Mouse (Mus musculus): ENCODE measurements around the gene Sumf2. TPM values are rescaled to one million over a fixed set of nuclear protein-coding genes. Genes with fewer than 3 reads are reported as not detected.

Gene Sumf2
- polyA plus RNA-seq (2016; fragmentation: Nextera tagmentation; extraction: Ambion mirVana), result 48.8 and 50.5 TPM in 2 replicates

GRCm38 (mm10) chr5:129846752-129847557, at the start of gene Sumf2:
TSS of gene Sumf2 (plus strand) at chr5:129846986.
- Histone ChIP-seq H3K36me3 (peaks cover 40% of the 10 kb centered on the region), H3K4me3 (peak within 1 kb of the TSS; percentile 65)
- 14% methylated on average over 22 of the region's 22 CpGs for WGBS

GRCm38 (mm10) chr5:129844848-129845247, 1.9 kb upstream of the Sumf2 start:
- Histone ChIP-seq H3K36me3 (peaks cover 34% of the 10 kb centered on the region), H3K27ac (replicated peaks) (no peak overlapping the region), H3K4me1 (peaks cover 11% of the 10 kb centered on the region), H3K27me3 (ENCODE audit: low read depth, poor library complexity, severe bottlenecking) (no peaks in the 10 kb centered on the region), H3K9me3 (replicated peaks) (no peaks in the 10 kb centered on the region), H3K4me3 (no peak overlapping the region)
- 95% methylated on average over 5 of the region's 5 CpGs for whole genome bisulfite sequencing
- no peak for DNase-seq (ENCODE audit: low spot score)

More at GRCm38 (mm10) chr5:129846752-129847557, at the start of gene Sumf2:
- DNase-seq (ENCODE audit: low spot score), result peak; percentile 96
- peaks cover 11% of the 10 kb centered on the region for H3K4me1 ChIP-seq
- H3K9me3 ChIP-seq (replicated peaks), result no peaks in the 10 kb centered on the region
- no peaks in the 10 kb centered on the region for H3K27me3 ChIP-seq (ENCODE audit: low read depth, poor library complexity, severe bottlenecking)
- H3K27ac ChIP-seq (replicated peaks), result peak within 1 kb of the TSS; percentile 80

GRCm38 (mm10) chr5:129847558-129847820, 703 bp downstream of the Sumf2 start:
- Histone ChIP-seq H3K27ac (replicated peaks) (peak overlapping the region; percentile 80), H3K4me1 (peaks cover 11% of the 10 kb centered on the region), H3K9me3 (replicated peaks) (no peaks in the 10 kb centered on the region), H3K4me3 (peak overlapping the region; percentile 65), H3K36me3 (peaks cover 41% of the 10 kb centered on the region), H3K27me3 (ENCODE audit: low read depth, poor library complexity, severe bottlenecking) (no peaks in the 10 kb centered on the region)
- 73% methylated on average over 8 of the region's 8 CpGs for WGBS
- no peak for DNase-seq (ENCODE audit: low spot score)

- Histone ChIP-seq H3K36me3 (peaks cover 66% of the 10 kb centered on the region), H3K4me1 (no peaks in the 10 kb centered on the region), H3K27me3 (ENCODE audit: low read depth, poor library complexity, severe bottlenecking) (no peaks in the 10 kb centered on the region), H3K9me3 (replicated peaks) (no peaks in the 10 kb centered on the region), H3K4me3 (no peak overlapping the region), H3K27ac (replicated peaks) (no peak overlapping the region)
- DNase-seq (ENCODE audit: low spot score), result no peak
- 44% methylated on average over 5 of the region's 5 CpGs for WGBS
Measured at GRCm38 (mm10) chr5:129855163-129855562, 8.4 kb downstream of the Sumf2 start.

- Histone ChIP-seq H3K27me3 (ENCODE audit: low read depth, poor library complexity, severe bottlenecking) (no peaks in the 10 kb centered on the region), H3K4me1 (no peaks in the 10 kb centered on the region), H3K36me3 (peaks cover 77% of the 10 kb centered on the region), H3K27ac (replicated peaks) (no peak overlapping the region), H3K9me3 (replicated peaks) (no peaks in the 10 kb centered on the region), H3K4me3 (no peak overlapping the region)
- no peak for DNase-seq (ENCODE audit: low spot score)
- 78% methylated on average over 5 of the region's 5 CpGs for WGBS
Measured at GRCm38 (mm10) chr5:129856414-129856813, 9.6 kb downstream of the Sumf2 start.

- DNase-seq (ENCODE audit: low spot score), result no peak
- no peak overlapping the region for H3K4me3 ChIP-seq
- WGBS, result 94% methylated on average over 6 of the region's 6 CpGs
- peaks cover 7% of the 10 kb centered on the region for H3K4me1 ChIP-seq
- H3K27me3 ChIP-seq (ENCODE audit: low read depth, poor library complexity, severe bottlenecking), result no peaks in the 10 kb centered on the region
- no peaks in the 10 kb centered on the region for H3K9me3 ChIP-seq (replicated peaks)
- H3K36me3 ChIP-seq, result peaks cover 53% of the 10 kb centered on the region
- no peak overlapping the region for H3K27ac ChIP-seq (replicated peaks)
Measured at GRCm38 (mm10) chr5:129862325-129862724, 15.5 kb downstream of the Sumf2 start.

GRCm38 (mm10) chr5:129864467-129864866, 17.7 kb downstream of the Sumf2 start:
- peak; percentile 55 for DNase-seq (ENCODE audit: low spot score)
- 16% methylated on average over 18 of the region's 18 CpGs for WGBS
- Histone ChIP-seq H3K4me1 (peaks cover 7% of the 10 kb centered on the region), H3K27me3 (ENCODE audit: low read depth, poor library complexity, severe bottlenecking) (no peaks in the 10 kb centered on the region), H3K9me3 (replicated peaks) (no peaks in the 10 kb centered on the region), H3K4me3 (no peak overlapping the region), H3K27ac (replicated peaks) (no peak overlapping the region), H3K36me3 (peaks cover 35% of the 10 kb centered on the region)

- DNase-seq (ENCODE audit: low spot score), result no peak
- Histone ChIP-seq H3K36me3 (peaks cover 21% of the 10 kb centered on the region), H3K4me1 (peaks cover 7% of the 10 kb centered on the region), H3K4me3 (no peak overlapping the region), H3K27me3 (ENCODE audit: low read depth, poor library complexity, severe bottlenecking) (no peaks in the 10 kb centered on the region), H3K9me3 (replicated peaks) (no peaks in the 10 kb centered on the region), H3K27ac (replicated peaks) (no peak overlapping the region)
- 84% methylated on average over 12 of the region's 12 CpGs for WGBS
Measured at GRCm38 (mm10) chr5:129865841-129866240, 19.1 kb downstream of the Sumf2 start.

- H3K4me3 ChIP-seq, result no peak overlapping the region
- H3K9me3 ChIP-seq (replicated peaks), result no peaks in the 10 kb centered on the region
- peaks cover 3% of the 10 kb centered on the region for H3K4me1 ChIP-seq
- no peaks in the 10 kb centered on the region for H3K27me3 ChIP-seq (ENCODE audit: low read depth, poor library complexity, severe bottlenecking)
- no peaks in the 10 kb centered on the region for H3K36me3 ChIP-seq
- no peak for DNase-seq (ENCODE audit: low spot score)
- H3K27ac ChIP-seq (replicated peaks), result no peak overlapping the region
- 90% methylated on average over 19 of the region's 19 CpGs for WGBS
Measured at GRCm38 (mm10) chr5:129869238-129869995, 22.6 kb downstream of the Sumf2 start.

- DNase-seq (ENCODE audit: low spot score), result no peak
- no peaks in the 10 kb centered on the region for H3K27me3 ChIP-seq (ENCODE audit: low read depth, poor library complexity, severe bottlenecking)
- H3K4me3 ChIP-seq, result no peak overlapping the region
- H3K4me1 ChIP-seq, result no peaks in the 10 kb centered on the region
- H3K36me3 ChIP-seq, result no peaks in the 10 kb centered on the region
- no peaks in the 10 kb centered on the region for H3K9me3 ChIP-seq (replicated peaks)
- WGBS, result 79% methylated on average over 2 of the region's 2 CpGs
- H3K27ac ChIP-seq (replicated peaks), result no peak overlapping the region
Measured at GRCm38 (mm10) chr5:129871238-129871637, 24.5 kb downstream of the Sumf2 start.

GRCm38 (mm10) chr5:129873942-129874341, 27.2 kb downstream of the Sumf2 start:
- no peaks in the 10 kb centered on the region for H3K4me1 ChIP-seq
- WGBS, result 88% methylated on average over 12 of the region's 12 CpGs
- no peak overlapping the region for H3K4me3 ChIP-seq
- no peak overlapping the region for H3K27ac ChIP-seq (replicated peaks)
- no peaks in the 10 kb centered on the region for H3K36me3 ChIP-seq
- no peaks in the 10 kb centered on the region for H3K27me3 ChIP-seq (ENCODE audit: low read depth, poor library complexity, severe bottlenecking)
- H3K9me3 ChIP-seq (replicated peaks), result 0 out of 2 replicates have a peak, but pooled peaks cover 2% of the 10 kb centered on the region
- no peak for DNase-seq (ENCODE audit: low spot score)

- WGBS, result 76% methylated on average over 11 of the region's 11 CpGs
- Histone ChIP-seq H3K4me1 (no peaks in the 10 kb centered on the region), H3K36me3 (peaks cover 5% of the 10 kb centered on the region), H3K27ac (replicated peaks) (no peak overlapping the region), H3K9me3 (replicated peaks) (0 out of 2 replicates have a peak, but pooled peaks cover 2% of the 10 kb centered on the region), H3K4me3 (no peak overlapping the region), H3K27me3 (ENCODE audit: low read depth, poor library complexity, severe bottlenecking) (no peaks in the 10 kb centered on the region)
- DNase-seq (ENCODE audit: low spot score), result no peak
Measured at GRCm38 (mm10) chr5:129875098-129875497, 28.3 kb downstream of the Sumf2 start.
